Mouse (Mus musculus) lung, adult 2 months (tissue): ENCODE measurements at regions not wholly inside any gene's neighbourhood (a gene's known extent, or its start where the extent isn't known, plus 50 kb on each side); places are given as distances from the start of the nearest gene placed in this dataset.

Source experiments
- CTCF ChIP-seq: fragments of 200-500 bp; IDR thresholded peaks from 2 replicates; pipeline ENCODE4 v1.5.1; 2011; ENCODE audit warnings: mild to moderate bottlenecking, low read length, control low read depth; ENCODE audit not compliant: insufficient read depth
- POLR2A ChIP-seq: fragments of 200-500 bp; IDR thresholded peaks from 2 replicates; pipeline ENCODE4 v1.6.1; 2011; ENCODE audit warnings: low read depth, mild to moderate bottlenecking, control low read depth, low read length, borderline replicate concordance; ENCODE audit errors: extremely low read depth

DNA sequence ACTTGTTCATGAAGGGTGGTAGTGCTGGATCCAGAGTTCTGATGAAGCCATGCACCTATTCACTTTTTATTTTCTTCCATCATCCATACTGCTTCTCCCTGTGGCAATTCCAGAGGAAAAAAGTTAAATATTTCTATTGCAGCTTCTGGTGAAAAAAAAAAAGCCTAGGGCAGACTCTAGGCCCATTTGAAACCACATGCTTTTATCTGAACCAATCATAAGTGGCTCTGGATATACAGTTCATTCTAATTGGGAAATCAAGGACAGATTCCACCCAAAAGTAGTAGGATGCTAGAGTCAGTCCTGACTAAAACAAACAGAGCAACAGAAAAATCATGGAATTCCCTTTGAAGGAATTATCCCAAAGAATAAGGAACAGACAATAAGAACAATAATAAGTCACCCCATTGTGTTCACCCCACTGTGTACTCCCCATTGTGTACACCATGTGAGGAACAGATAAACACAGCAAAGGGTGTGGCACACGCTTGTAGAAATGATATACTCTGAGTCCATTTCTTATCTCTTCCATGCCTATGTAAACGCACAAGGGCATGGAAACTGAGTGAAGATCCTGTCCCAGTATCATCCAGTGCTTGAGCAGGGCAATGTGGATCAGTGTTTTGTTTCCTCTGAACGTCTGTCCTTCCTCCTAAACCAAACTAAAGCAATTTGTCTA is 81.4 kb downstream of the Prlhr start:
- TF ChIP-seq CTCF (no peak), POLR2A (no peak)
